Mouse (Mus musculus): ENCODE data around the gene Fads3.

GRCm38 (mm10) chr19:10073145-10073544 is 31.8 kb downstream of the Fads3 start:
- TF ChIP-seq CTCF (IDR thresholded peaks at IDR 0.05; ENCODE audit: low read depth) (no peak), EP300 (IDR thresholded peaks at IDR 0.05; ENCODE audit: low read depth) (no peak)

All from heart, postnatal 0 days (tissue).